Mouse (Mus musculus) cerebellum, adult (tissue): ENCODE results near the gene Vmn1r113.
"Not testable (repeated sequence)": the region's sequence is repeated elsewhere in the genome, so short reads cannot be mapped to it uniquely, and the experiment has no call there.

Experiments used
- ATAC-seq: cut with Nextera tagmentation; 2 replicates; pipeline ENCODE4 v1.9.2; 2017; ENCODE audit warnings: mild to moderate bottlenecking, moderate library complexity, mixed read lengths; ENCODE audit not compliant: insufficient number of reproducible peaks, low FRiP score, low TSS enrichment

Vmn1r113 gene

DNA sequence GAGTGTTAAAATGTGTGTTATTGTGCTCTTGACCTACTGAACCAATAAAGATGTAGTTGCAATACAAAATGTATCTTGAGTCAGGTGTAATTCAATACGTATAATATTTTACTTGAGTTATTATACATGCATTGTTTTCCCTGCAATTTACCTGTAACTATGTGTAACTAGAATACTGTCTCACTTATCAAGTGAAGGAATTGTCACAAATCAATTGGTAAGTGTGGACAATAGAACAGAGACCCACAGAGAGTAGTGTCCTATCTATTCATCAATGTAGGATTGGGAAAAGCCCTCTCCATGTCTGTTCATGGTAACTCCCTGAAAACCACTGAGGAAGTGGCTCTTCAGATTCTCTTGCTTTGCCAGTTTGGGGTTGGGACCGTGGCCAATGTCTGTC, at the start of gene Vmn1r113:
Vmn1r113 (plus strand) TSS at position 301 of the 400 bp plus-strand sequence.
- not testable (repeated sequence) for ATAC-seq

GRCm38 (mm10) chr7:20770885-20771284, 16.2 kb upstream of the Vmn1r113 start, which contains the start of gene Vmn1r112:
Vmn1r112 (plus strand) TSS chr7:20771185.
- not testable (repeated sequence) for ATAC-seq

DNA sequence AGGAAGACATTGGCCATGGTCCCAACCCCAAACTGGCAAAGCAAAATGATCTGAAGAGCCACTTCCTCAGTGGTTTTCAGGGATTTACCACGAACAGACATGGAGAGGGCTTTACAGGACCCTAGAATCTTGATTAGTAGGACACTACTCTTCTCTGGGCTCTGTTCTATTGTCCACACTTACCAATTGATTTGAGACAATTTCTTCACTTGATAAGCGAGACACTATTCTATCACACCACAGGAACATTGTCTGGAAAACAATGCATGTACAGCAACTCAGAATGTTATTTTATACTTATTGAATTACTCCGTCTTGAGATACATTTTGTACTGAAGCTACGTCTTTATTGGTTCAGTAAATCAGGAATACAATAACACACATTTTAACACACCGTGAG, 25.0 kb downstream of the Vmn1r113 start, which contains the start of gene Vmn1r114:
Vmn1r114 (minus strand) TSS at position 101 of the 400 bp plus-strand sequence.
- ATAC-seq: not testable (repeated sequence)
